Mouse (Mus musculus) liver, embryonic 16.5 days (tissue): Measurements from ENCODE around the gene Engase. TPM values are rescaled to one million over a fixed set of nuclear protein-coding genes. Genes with fewer than 3 reads are reported as not detected.

Experiments used
- ATAC-seq: fragments of 200-750 bp; cut with Nextera tagmentation; 2 replicates; pipeline ENCODE4 v1.8.0; 2017; ENCODE audit warnings: low read depth, mild to moderate bottlenecking, moderate number of reproducible peaks, moderate library complexity
- H3K27ac ChIP-seq: fragments of 300-500 bp; sonication (generic); 2 replicates; pipeline ENCODE4 v1.5.1; 2014; ENCODE audit warnings: mild to moderate bottlenecking, low read length
- H3K27me3 ChIP-seq: fragments of 300-500 bp; sonication (generic); 2 replicates; pipeline ENCODE4 v1.6.1; 2014; ENCODE audit warnings: low read depth, low read length, mixed read lengths; ENCODE audit not compliant: control insufficient read depth, insufficient read depth
- H3K36me3 ChIP-seq: fragments of 300-500 bp; sonication (generic); 2 replicates; pipeline ENCODE4 v1.6.1; 2014; ENCODE audit warnings: mild to moderate bottlenecking; ENCODE audit not compliant: control insufficient read depth, insufficient read depth
- H3K4me1 ChIP-seq: fragments of 300-500 bp; sonication (generic); 2 replicates; pipeline ENCODE4 v1.6.1; 2014; ENCODE audit warnings: low read depth, low read length, mixed read lengths; ENCODE audit not compliant: control insufficient read depth
- H3K4me2 ChIP-seq: fragments of 300-500 bp; sonication (generic); 2 replicates; pipeline ENCODE4 v1.6.1; 2014; ENCODE audit warnings: low read depth, low read length, mixed read lengths
- H3K4me3 ChIP-seq: fragments of 300-500 bp; sonication (generic); 2 replicates; pipeline ENCODE4 v1.5.1; 2014; ENCODE audit warnings: low read depth, mild to moderate bottlenecking, low read length
- H3K9ac ChIP-seq: fragments of 300-500 bp; sonication (generic); 2 replicates; pipeline ENCODE4 v1.6.1; 2014; ENCODE audit warnings: low read depth, low read length
- H3K9me3 ChIP-seq: fragments of 300-500 bp; sonication (generic); replicated peaks from 2 replicates; pipeline ENCODE4 v1.6.1; 2016; ENCODE audit warnings: low read length; ENCODE audit not compliant: control insufficient read depth
- WGBS: fragments of 180-500 bp; shearing (Covaris S2); extraction: QIAGEN DNeasy Blood & Tissue Kit; methylation state at CpG from one replicate; pipeline ENCODE4 v1.1.7; 2014; ENCODE audit not compliant: insufficient replicate concordance; 5-methylcytosine and 5-hydroxymethylcytosine counted together
- polyA plus RNA-seq: library from polyadenylated mRNA; unstranded; fragments of >200 nt; fragmentation: Nextera tagmentation; extraction: Ambion mirVana; gene quantifications from 2 replicates; pipeline ENCODE4 v1.2.1, GENCODE M21; 2015

Engase gene
- polyA plus RNA-seq, 1 experiment from 2014 or later, result 5.7 TPM

GRCm38 (mm10) chr11:118525059-118525458 is 48.4 kb downstream of the Engase start:
- WGBS, result 67% methylated on average over 11 of the region's 11 CpGs
- H3K4me1 ChIP-seq, result no peaks in the 10 kb centered on the region

GRCm38 (mm10) chr11:118528761-118529160 is 52.1 kb downstream of the Engase start:
- 66% methylated on average over 9 of the region's 9 CpGs for WGBS
- Histone ChIP-seq H3K27ac (no peak overlapping the region), H3K4me1 (no peaks in the 10 kb centered on the region), H3K27me3 (no peaks in the 10 kb centered on the region; the same call in 1 of the 2 replicates), H3K4me2 (no peak overlapping the region), H3K9me3 (no peaks in the 10 kb centered on the region), H3K9ac (no peak overlapping the region), H3K4me3 (no peak overlapping the region), H3K36me3 (no peaks in the 10 kb centered on the region)
- no peak for ATAC-seq

More at GRCm38 (mm10) chr11:118525059-118525458, 48.4 kb downstream of the Engase start:
- Histone ChIP-seq H3K36me3 (no peaks in the 10 kb centered on the region), H3K9ac (no peak overlapping the region), H3K4me3 (no peak overlapping the region), H3K27me3 (no peaks in the 10 kb centered on the region; the same call in 1 of the 2 replicates), H3K4me2 (no peak overlapping the region), H3K27ac (no peak overlapping the region), H3K9me3 (no peaks in the 10 kb centered on the region)
- ATAC-seq, result no peak

- Histone ChIP-seq H3K4me2 (no peak overlapping the region), H3K9ac (no peak overlapping the region), H3K36me3 (no peaks in the 10 kb centered on the region), H3K27ac (no peak overlapping the region), H3K4me1 (no peaks in the 10 kb centered on the region), H3K4me3 (no peak overlapping the region), H3K9me3 (no peaks in the 10 kb centered on the region), H3K27me3 (no peaks in the 10 kb centered on the region; the same call in 1 of the 2 replicates)
- no peak for ATAC-seq
- WGBS, result 62% methylated on average over 8 of the region's 8 CpGs
Measured at GRCm38 (mm10) chr11:118530313-118530712, 53.7 kb downstream of the Engase start.

GRCm38 (mm10) chr11:118534382-118535092 is 57.9 kb downstream of the Engase start:
- 32% methylated on average over 18 of the region's 18 CpGs for WGBS

GRCm38 (mm10) chr11:118538008-118538407 is 61.4 kb downstream of the Engase start:
- no peak for ATAC-seq
- Histone ChIP-seq H3K9ac (no peak overlapping the region), H3K4me3 (no peak overlapping the region), H3K4me1 (no peaks in the 10 kb centered on the region), H3K27me3 (no peaks in the 10 kb centered on the region), H3K27ac (no peak overlapping the region), H3K9me3 (no peaks in the 10 kb centered on the region), H3K36me3 (no peaks in the 10 kb centered on the region), H3K4me2 (no peak overlapping the region)
- WGBS, result 67% methylated on average over 11 of the region's 11 CpGs

More at GRCm38 (mm10) chr11:118534382-118535092, 57.9 kb downstream of the Engase start:
- H3K4me1 ChIP-seq, result no peaks in the 10 kb centered on the region
- H3K4me3 ChIP-seq, result no peak overlapping the region
- ATAC-seq, result no peak
- H3K36me3 ChIP-seq, result no peaks in the 10 kb centered on the region
- no peak overlapping the region for H3K9ac ChIP-seq
- no peak overlapping the region for H3K27ac ChIP-seq
- no peaks in the 10 kb centered on the region for H3K9me3 ChIP-seq
- H3K4me2 ChIP-seq, result no peak overlapping the region
- no peaks in the 10 kb centered on the region for H3K27me3 ChIP-seq

Other genes with a start within 250 kb of the Engase start
- gene Cyth1, start 228.2 kb upstream of the Engase start, polyA plus RNA-seq, result 3.9 and 4.1 TPM in 2 replicates
- 4.9 and 5.7 TPM in 2 replicates for gene Usp36, start 186.6 kb upstream of the Engase start, polyA plus RNA-seq
- gene Cep295nl, start 134.3 kb upstream of the Engase start, polyA plus RNA-seq, result not detected in 2 replicates
- gene Timp2, start 121.1 kb upstream of the Engase start, polyA plus RNA-seq, result 5.1 and 6.1 TPM in 2 replicates
- gene Lgals3bp, start 74.7 kb upstream of the Engase start, polyA plus RNA-seq, result 33.9 and 43.7 TPM in 2 replicates
- 6.8 and 8.2 TPM in 2 replicates for gene Cant1, start 57.7 kb upstream of the Engase start, polyA plus RNA-seq
- gene C1qtnf1, start 48.6 kb upstream of the Engase start, polyA plus RNA-seq, result 2.0 and 2.5 TPM in 2 replicates